Mouse (Mus musculus): ENCODE measurements around the gene Kif5a. TPM values are rescaled to one million over a fixed set of nuclear protein-coding genes. Genes with fewer than 3 reads are reported as not detected.
"Not testable (repeated sequence)": the region's sequence is repeated elsewhere in the genome, so short reads cannot be mapped to it uniquely, and the experiment has no call there.

Gene Kif5a
- total RNA-seq (2021), result under 1 TPM; 0.45 to 0.53 TPM
- long read RNA-seq, experiment 1, result 0 reads
- long read RNA-seq, experiment 2, partial matches to known transcripts, result 0 of 2 reads
- long read RNA-seq, experiment 2, other reads (novel, unspliced or antisense), result 2 of 2 reads

GRCm38 (mm10) chr10:127262548-127263398 is at the start of gene Kif5a:
Kif5a (minus strand) TSS chr10:127263348.
- intact Hi-C loops (cut with DNase I; ENCODE audit: low total_unique reads), result no loop called here
- DNase-seq, result no peak

DNA sequence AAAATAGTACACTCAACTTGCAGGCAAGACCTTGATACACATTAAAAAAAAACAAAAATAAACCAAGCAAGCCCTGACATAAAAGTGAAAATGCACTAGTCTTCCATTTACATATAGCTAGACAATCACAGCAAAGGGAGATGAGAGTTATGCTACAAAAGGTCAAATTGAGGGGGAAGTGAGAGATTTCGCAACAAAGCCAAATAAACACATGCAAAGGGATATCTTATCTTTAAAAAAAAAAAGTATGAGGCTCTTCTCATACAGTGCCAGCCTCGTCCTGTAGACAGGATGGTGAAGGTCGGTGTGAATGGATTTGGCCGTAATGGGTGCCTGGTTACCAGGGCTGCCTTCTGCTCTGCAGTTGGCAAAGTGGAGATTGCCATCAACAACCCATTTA is 49.7 kb upstream of the Kif5a start:
- intact Hi-C loops (cut with DNase I; ENCODE audit: low total_unique reads), result no loop called here
- no peak for DNase-seq

GRCm38 (mm10) chr10:127312356-127312676 is 49.2 kb upstream of the Kif5a start:
- DNase-seq, result peak; percentile 75
- intact Hi-C loops (cut with DNase I; ENCODE audit: low total_unique reads), result no loop called here

GRCm38 (mm10) chr10:127311476-127312355 is 48.6 kb upstream of the Kif5a start, which contains the start of gene Mars:
Mars (minus strand) TSS chr10:127311786.
- intact Hi-C loops (cut with DNase I; ENCODE audit: low total_unique reads), result no loop called here
- DNase-seq, result peak; percentile 91

- intact Hi-C loops (cut with DNase I; ENCODE audit: low total_unique reads), result no loop called here
- DNase-seq, result no peak
Measured at GRCm38 (mm10) chr10:127310523-127311475, 47.7 kb upstream of the Kif5a start.

DNA sequence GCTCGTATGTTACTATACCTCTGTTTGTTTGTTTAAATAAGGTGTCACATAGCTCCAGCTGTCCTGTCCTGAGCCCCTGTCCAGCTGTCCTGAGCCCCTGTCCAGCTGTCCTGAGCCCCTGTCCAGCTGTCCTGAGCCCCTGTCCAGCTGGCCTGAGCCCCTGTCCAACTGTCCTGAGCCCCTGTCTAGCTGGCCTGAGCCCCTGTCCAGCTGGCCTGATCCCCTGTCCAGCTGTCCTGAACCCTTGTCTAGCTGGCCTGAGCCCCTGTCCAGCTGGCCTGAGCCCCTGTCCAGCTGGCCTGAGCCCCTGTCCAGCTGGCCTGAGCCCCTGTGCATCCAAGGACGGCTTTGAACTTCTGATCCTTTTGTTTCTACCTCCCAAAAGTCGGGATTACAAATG is 46.0 kb upstream of the Kif5a start:
- DNase-seq; intact Hi-C loops (cut with DNase I; ENCODE audit: low total_unique reads): not testable (repeated sequence)

DNA sequence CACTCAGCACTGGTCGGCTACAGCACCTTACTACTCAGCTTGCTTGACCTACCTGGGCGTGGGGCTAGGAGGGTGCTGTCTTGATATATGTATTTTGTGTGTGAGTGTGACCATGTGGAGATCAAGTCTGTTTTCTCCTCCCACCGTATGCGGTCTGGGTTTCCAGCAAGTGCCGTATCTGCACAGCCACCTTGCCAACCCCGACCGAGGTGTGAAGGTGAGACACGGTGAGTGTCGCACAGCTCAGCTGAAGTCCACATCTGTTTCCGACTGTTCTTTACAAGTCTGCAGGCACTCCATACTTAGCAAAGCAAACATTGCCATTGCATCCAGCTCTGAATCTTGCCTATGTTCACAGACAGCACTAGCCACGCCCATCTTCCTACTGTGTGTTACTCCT is 40.0 kb upstream of the Kif5a start:
- intact Hi-C loops (cut with DNase I; ENCODE audit: low total_unique reads), result no loop called here
- no peak for DNase-seq

DNA sequence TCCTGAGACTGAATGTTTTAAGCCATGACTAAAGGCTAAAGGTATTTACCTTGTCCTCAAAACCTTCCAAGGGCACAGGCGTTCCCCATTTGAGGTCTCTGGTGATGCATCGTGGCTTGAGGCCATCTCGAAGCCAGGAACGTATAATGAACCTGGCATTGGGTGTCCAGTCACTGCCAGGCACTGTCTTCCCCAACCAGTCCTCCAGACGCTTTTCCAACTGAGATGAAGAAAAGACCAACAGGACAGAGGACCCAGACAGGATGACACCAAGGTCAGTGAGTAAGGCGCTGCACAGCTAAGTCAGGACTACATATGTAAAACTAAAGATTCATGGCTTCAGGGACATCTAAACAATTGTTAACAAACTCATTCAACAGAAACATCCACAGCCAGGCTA is 37.2 kb upstream of the Kif5a start:
- intact Hi-C loops (cut with DNase I; ENCODE audit: low total_unique reads), result no loop called here
- no peak for DNase-seq

DNA sequence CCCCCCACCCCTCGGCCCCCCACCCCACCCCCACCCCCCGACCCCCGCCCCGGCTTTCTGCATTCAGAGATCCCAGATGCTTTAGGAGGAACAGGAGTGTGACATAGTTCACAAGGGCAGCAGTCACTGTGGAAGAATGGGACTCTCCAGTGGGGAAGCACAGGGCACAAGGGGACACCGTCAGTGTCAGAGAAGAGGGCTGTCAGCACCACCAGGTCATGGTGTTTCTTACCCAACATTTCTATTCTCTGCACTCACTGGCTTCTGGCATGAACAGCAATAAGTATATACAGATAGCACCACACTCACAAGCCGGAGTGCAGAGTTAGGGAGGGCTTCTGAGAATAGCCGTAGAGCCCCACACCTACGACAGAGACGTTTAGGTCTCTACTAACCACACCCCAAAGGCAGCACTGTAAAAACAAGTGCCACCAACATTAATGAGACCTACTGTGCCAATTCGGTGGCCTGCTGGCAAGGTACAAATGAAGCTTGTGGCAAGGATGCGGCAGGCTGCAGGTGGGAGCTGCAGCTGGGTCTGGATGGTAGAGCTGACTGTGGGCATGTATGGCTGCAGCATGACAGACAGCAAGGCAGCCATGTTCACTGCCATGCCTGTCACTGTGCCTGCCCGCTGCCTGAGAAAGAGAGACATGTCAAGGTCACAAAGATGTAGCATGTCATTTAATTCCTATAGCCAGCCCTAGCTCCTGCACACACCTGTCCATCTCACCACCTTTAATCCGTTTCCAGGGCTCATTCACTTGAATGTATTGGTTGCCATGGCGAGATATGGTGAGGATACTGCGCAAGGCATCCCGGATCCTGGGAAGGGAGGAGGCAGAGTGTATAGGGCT is 34.1 kb upstream of the Kif5a start:
- no peak for DNase-seq
- intact Hi-C loops (cut with DNase I; ENCODE audit: low total_unique reads), result no loop called here

GRCm38 (mm10) chr10:127295986-127296794 is 33.0 kb upstream of the Kif5a start:
- intact Hi-C loops (cut with DNase I; ENCODE audit: low total_unique reads), result no loop called here
- no peak for DNase-seq

DNA sequence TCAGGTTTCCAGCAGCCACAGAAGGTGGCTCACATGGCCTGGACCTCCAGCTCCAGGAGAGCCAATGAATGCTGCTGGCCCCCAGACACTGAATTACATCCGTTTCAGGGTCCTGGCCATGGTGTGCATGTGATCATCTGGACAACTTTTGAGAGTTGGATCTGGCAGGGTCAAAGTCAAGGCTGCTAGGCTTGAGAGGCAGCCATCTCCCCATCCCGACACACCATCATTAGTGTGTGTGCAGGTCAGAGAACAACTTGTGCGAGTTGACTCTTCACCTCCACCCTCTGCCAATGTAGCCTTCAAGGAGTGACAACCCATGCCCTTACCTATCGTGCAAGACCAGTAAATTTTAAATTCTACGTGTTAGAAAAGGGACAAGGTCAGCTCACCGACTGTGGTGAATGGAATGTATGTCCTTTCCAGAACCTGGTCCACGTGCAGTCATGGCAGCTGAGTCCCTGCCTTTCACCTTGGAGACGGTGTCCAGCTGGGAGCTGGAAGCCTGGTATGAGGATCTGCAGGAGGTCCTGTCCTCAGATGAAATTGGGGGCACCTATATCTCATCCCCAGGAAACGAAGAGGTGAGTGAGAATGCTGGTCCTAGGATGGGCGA is 31.9 kb upstream of the Kif5a start:
- intact Hi-C loops (cut with DNase I; ENCODE audit: low total_unique reads), result no loop called here
- no peak for DNase-seq

DNA sequence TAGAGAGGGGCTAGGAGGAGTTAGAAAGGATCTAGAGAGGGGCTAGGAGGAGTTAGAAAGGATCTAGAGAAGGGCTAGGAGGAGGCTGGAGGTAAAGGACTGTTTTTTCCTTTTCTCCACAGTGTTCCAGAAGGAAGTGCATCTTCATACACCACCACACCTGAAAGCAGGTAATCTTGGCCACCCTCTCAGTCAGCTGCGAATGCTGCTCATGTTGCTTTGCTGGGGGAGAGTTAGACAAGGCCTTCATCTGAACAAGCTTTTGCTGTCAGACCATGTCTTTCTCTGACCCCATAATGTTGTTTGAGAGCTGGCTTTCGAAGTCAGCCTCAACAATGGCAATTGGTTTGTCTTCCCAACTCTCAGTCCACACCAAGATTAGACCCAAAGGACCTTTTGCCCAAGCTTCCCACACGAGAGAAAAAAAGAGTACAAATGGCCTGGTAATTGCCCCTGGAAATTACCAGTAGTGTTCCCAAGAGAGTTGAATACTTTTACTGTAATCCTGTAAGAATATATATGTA is 30.5 kb upstream of the Kif5a start:
- intact Hi-C loops (cut with DNase I; ENCODE audit: low total_unique reads), result no loop called here
- DNase-seq, result no peak

GRCm38 (mm10) chr10:127292987-127293538 is 29.9 kb upstream of the Kif5a start:
- intact Hi-C loops (cut with DNase I; ENCODE audit: low total_unique reads), result no loop called here
- DNase-seq, result peak; percentile 59

GRCm38 (mm10) chr10:127291881-127292638 is 28.9 kb upstream of the Kif5a start:
- DNase-seq, result no peak
- intact Hi-C loops (cut with DNase I; ENCODE audit: low total_unique reads), result no loop called here

DNA sequence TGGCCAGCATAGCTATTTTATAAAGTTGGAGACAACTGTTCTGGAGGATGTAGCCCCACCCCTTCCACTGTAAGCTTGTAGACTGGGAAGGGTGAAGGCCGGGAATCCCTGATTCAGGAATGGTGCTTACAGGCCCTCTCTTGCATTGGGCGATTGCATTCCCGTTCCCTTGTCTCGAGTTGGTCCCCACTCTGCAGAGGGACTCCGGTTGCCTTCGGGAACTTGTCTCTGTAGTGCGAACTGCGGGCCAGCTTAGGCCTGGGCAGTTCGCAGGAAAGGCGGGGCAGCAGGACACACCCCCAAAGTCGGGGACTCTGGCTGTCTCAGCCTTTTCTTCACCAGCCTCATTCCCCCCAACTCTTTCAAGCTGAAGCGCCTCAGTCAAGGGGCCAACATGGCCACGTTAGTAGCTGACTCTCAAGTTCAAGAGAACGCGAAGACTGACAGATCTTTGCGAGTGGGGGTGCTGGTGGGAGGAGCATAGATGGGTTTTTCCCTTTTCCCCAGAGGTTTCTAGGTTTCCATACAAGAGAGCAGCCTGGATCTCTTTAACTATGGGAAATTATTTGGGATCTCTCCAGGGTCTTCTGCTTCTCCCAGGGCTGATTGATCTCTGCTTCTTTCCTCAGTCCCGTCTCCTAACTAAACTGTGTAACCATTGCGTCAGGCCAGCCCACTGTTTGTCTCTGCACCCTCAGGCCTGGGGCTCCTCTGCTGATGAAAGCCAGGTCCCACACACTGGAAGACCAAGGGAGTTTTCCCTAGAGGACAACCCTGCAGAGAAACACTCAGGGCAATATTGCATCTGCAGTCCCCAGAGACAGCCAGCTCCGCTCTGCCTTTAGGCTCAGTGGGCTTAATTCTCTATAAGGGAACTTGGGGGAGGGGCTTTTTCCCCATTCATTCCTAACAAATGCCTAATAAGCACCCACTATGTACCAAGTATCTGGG is 28.1 kb upstream of the Kif5a start:
- intact Hi-C loops (cut with DNase I; ENCODE audit: low total_unique reads), result no loop called here
- peak; percentile 53 for DNase-seq
